Mouse (Mus musculus) stomach, embryonic 16.5 days (tissue): ENCODE data around the gene Mtif3. TPM values are rescaled to one million over a fixed set of nuclear protein-coding genes. Genes with fewer than 3 reads are reported as not detected.
"Not testable (repeated sequence)": the region's sequence is repeated elsewhere in the genome, so short reads cannot be mapped to it uniquely, and the experiment has no call there.

Experiments
- ATAC-seq: fragments of 200-750 bp; cut with Nextera tagmentation; 2 replicates; pipeline ENCODE4 v1.8.0; 2017; ENCODE audit warnings: moderate number of reproducible peaks, moderate TSS enrichment; ENCODE audit not compliant: insufficient read depth, low FRiP score
- H3K27ac ChIP-seq: fragments of 300-500 bp; sonication (generic); 2 replicates; pipeline ENCODE4 v1.5.1; 2014; ENCODE audit warnings: low read length
- H3K27me3 ChIP-seq: fragments of 300-500 bp; sonication (generic); 2 replicates; pipeline ENCODE4 v1.6.1; 2014; ENCODE audit warnings: low read length, control low read depth, mixed read lengths; ENCODE audit not compliant: control insufficient read depth, insufficient read depth
- H3K36me3 ChIP-seq: fragments of 300-500 bp; sonication (generic); 2 replicates; pipeline ENCODE4 v1.6.1; 2014; ENCODE audit warnings: low read length; ENCODE audit not compliant: control insufficient read depth, insufficient read depth
- H3K4me1 ChIP-seq: fragments of 300-500 bp; sonication (generic); 2 replicates; pipeline ENCODE4 v1.6.1; 2014; ENCODE audit warnings: low read length, control low read depth, mixed read lengths; ENCODE audit not compliant: control insufficient read depth, insufficient read depth
- H3K4me2 ChIP-seq: fragments of 300-500 bp; sonication (generic); 2 replicates; pipeline ENCODE4 v1.6.1; 2014; ENCODE audit warnings: low read depth, low read length, mixed read lengths
- H3K4me3 ChIP-seq: fragments of 300-500 bp; sonication (generic); replicated peaks from 2 replicates; pipeline ENCODE4 v1.5.1; 2014; ENCODE audit warnings: mild to moderate bottlenecking, low read length
- H3K9ac ChIP-seq: fragments of 300-500 bp; sonication (generic); 2 replicates; pipeline ENCODE4 v1.6.1; 2014; ENCODE audit warnings: low read length
- H3K9me3 ChIP-seq: fragments of 300-500 bp; sonication (generic); replicated peaks from 2 replicates; pipeline ENCODE4 v1.6.1; 2016; ENCODE audit warnings: low read length, control low read depth; ENCODE audit not compliant: control insufficient read depth
- WGBS: fragments of 180-500 bp; shearing (Covaris S2); extraction: QIAGEN DNeasy Blood & Tissue Kit; methylation state at CpG from one replicate; pipeline ENCODE4 v1.1.7; 2014; 5-methylcytosine and 5-hydroxymethylcytosine counted together
- polyA plus RNA-seq: library from polyadenylated mRNA; unstranded; fragments of >200 nt; fragmentation: Nextera tagmentation; extraction: Ambion mirVana; gene quantifications from 2 replicates; pipeline ENCODE4 v1.2.1, GENCODE M21; 2015

Mtif3 gene
- polyA plus RNA-seq, 1 experiment from 2014 or later, result 24.3 TPM

DNA sequence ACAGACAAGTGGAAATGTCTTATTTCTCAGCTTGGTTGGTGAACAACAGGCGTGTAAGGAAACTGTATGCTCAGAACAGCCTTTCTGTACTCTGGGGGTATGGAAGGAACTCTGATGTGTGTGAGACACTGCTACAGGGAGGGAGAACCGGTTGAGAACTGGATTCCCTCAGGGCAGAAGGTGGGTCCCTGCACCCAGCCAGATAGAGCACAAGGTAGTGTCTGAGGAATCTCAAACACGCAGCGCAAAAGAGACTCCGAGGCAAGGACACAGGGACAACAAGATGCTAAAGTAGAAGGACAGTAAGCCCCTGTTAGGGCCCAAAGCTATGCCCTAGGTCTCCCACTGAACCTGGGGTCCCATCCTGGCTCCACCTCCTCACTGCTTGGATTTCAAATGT, 36.9 kb downstream of the Mtif3 start:
- Histone ChIP-seq H3K27me3 (no peaks in the 10 kb centered on the region), H3K27ac (no peak overlapping the region), H3K4me1 (no peaks in the 10 kb centered on the region), H3K9ac (no peak overlapping the region), H3K9me3 (no peaks in the 10 kb centered on the region), H3K36me3 (no peaks in the 10 kb centered on the region), H3K4me2 (no peak overlapping the region), H3K4me3 (no peak overlapping the region)
- ATAC-seq, result no peak
- 81% methylated on average over 5 of the region's 5 CpGs for WGBS

DNA sequence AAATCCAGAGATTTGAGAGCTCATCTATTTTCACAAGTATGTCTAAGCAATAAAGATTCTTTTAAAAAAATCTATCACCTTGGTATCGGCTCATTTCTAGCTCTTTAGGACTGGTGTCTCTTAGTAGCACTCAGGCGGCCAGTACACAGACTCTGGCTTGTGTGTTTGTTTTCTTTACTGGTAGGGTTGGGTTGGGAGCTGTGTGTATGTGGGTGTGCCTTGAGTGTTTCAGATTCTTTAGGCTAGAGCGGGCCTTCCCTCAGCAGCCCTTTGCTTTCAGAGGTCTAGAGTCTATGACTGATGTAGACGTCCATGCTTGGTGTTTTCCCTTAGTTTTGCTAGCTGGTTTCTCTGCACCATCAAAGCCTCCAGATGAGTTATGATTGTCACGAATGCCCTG, 40.1 kb downstream of the Mtif3 start:
- H3K36me3 ChIP-seq, result no peaks in the 10 kb centered on the region
- no peaks in the 10 kb centered on the region for H3K9me3 ChIP-seq
- H3K4me1 ChIP-seq, result peaks cover 6% of the 10 kb centered on the region; the same call in 1 of the 2 replicates
- no peak overlapping the region for H3K9ac ChIP-seq
- no peak overlapping the region for H3K4me2 ChIP-seq
- no peak overlapping the region for H3K27ac ChIP-seq
- no peak overlapping the region for H3K4me3 ChIP-seq
- WGBS, result 48% methylated on average over 5 of the region's 5 CpGs
- H3K27me3 ChIP-seq, result no peaks in the 10 kb centered on the region
- no peak for ATAC-seq

DNA sequence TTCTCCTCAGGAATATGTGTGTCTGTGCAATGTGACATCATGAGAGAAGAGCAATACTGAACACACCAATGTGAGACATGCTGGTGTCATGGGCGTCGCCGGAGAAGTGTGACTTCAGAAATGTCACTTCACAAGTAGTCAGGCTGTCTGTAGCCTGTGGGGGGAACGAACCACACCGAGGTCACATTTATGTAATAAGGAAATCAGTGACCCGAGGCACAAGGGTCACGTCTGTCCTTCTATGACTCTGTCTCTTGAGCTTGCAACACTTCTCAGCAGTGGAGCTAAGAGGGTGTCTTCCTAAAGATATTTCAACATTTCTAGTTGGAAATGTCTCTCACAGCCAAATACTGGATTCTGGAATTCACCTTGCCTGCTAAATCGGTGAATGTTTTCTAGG, 42.4 kb downstream of the Mtif3 start:
- WGBS, result 57% methylated on average over 8 of the region's 8 CpGs

DNA sequence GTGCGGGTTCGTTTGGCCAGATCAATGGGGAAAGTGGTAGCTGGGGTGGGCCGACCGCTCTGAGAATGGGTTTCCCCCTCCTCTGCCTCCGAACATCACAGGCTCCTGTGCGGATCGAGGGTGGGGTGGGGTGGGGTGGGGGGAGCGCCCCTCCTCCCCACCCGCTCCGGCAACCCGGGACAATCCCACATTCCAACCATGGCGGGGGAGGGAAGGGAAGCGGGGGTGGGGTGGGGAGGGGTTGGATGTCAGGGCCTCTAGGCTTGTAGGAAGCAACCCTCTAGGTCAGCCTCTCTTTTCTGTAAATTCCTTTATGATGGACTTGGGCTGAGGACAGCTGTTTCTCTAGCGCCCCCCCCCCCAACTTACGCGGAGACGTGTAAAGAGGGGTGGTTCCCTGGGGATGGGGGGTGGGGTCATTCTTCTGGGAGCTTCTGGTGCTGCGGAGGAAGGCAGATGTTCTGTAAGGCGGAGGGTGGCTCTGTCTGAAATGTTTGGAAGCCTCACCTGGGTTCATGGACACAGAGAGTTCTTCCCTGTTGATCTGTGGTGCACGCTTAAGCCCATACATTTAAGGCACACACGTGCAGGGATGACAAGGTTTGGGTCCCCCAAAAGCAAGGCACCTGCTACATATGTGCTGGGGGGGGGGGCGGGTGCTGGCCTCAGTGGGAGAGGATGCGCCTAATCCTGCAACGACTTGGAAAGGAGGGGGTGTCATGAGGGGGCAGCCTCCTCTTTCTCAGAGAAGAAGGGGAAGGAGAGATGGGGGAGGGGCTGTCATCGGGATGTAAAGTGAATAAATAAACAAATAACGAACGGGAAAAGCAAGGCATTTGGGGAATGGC, 43.1 kb downstream of the Mtif3 start:
- H3K36me3 ChIP-seq, result no peaks in the 10 kb centered on the region
- WGBS, result 3% methylated on average over 27 of the region's 27 CpGs
- no peaks in the 10 kb centered on the region for H3K9me3 ChIP-seq
- ATAC-seq, result no peak
- H3K27me3 ChIP-seq, result no peaks in the 10 kb centered on the region
- H3K9ac ChIP-seq, result no peak overlapping the region
- peaks cover 6% of the 10 kb centered on the region; the same call in 1 of the 2 replicates for H3K4me1 ChIP-seq
- H3K4me3 ChIP-seq, result peak overlapping the region; percentile 19; the same call in 1 of the 2 replicates
- H3K4me2 ChIP-seq, result peak overlapping the region; percentile 52
- H3K27ac ChIP-seq, result no peak overlapping the region

More for the DNA sequence above, 42.4 kb downstream of the Mtif3 start:
- no peaks in the 10 kb centered on the region for H3K36me3 ChIP-seq
- peaks cover 6% of the 10 kb centered on the region; the same call in 1 of the 2 replicates for H3K4me1 ChIP-seq
- no peak overlapping the region for H3K27ac ChIP-seq
- no peak overlapping the region for H3K9ac ChIP-seq
- no peaks in the 10 kb centered on the region for H3K9me3 ChIP-seq
- no peak overlapping the region for H3K4me3 ChIP-seq
- no peaks in the 10 kb centered on the region for H3K27me3 ChIP-seq
- no peak overlapping the region for H3K4me2 ChIP-seq
- no peak for ATAC-seq

- Histone ChIP-seq H3K4me2 (peak overlapping the region; percentile 52), H3K4me3 (no peak overlapping the region), H3K36me3 (no peaks in the 10 kb centered on the region), H3K27me3 (no peaks in the 10 kb centered on the region), H3K9me3 (no peaks in the 10 kb centered on the region), H3K4me1 (peaks cover 6% of the 10 kb centered on the region; the same call in 1 of the 2 replicates), H3K27ac (no peak overlapping the region), H3K9ac (no peak overlapping the region)
- ATAC-seq, result no peak
- WGBS, result 24% methylated on average over 6 of the region's 6 CpGs
Measured at GRCm38 (mm10) chr5:146919874-146920273, 43.7 kb downstream of the Mtif3 start.

GRCm38 (mm10) chr5:146917357-146917756, 46.2 kb downstream of the Mtif3 start:
- not testable (repeated sequence) for H3K4me1 ChIP-seq, H3K4me2 ChIP-seq, H3K27ac ChIP-seq, H3K27me3 ChIP-seq, H3K9me3 ChIP-seq, H3K36me3 ChIP-seq, H3K4me3 ChIP-seq, H3K9ac ChIP-seq, ATAC-seq
- WGBS, result 84% methylated on average over 3 of the region's 6 CpGs

DNA sequence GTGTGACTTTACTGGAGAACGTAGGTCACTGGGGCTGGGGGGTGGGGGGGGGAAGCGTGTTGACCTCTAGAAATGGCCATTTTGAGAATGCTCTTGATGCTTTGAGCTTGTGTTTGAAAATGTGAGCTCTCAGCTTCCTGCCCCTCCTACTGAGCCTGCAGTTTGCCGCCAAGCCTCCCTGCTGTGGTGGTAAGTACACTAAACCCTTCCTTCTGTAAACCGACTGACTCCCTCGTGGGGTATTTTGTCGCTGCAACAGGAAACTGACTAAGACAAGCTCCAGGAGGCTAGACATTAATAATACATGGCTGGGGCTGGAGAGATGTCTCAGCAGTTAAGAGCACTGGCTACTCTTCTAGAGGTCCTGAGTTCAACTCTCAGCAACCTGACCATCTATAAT, 46.8 kb downstream of the Mtif3 start:
- no peak overlapping the region for H3K4me3 ChIP-seq
- 22% methylated on average over 6 of the region's 6 CpGs for WGBS
- peaks cover 10% of the 10 kb centered on the region for H3K4me1 ChIP-seq
- no peak overlapping the region for H3K27ac ChIP-seq
- H3K9ac ChIP-seq, result no peak overlapping the region
- ATAC-seq, result no peak
- H3K4me2 ChIP-seq, result no peak overlapping the region
- H3K27me3 ChIP-seq, result no peaks in the 10 kb centered on the region
- no peaks in the 10 kb centered on the region for H3K9me3 ChIP-seq
- no peaks in the 10 kb centered on the region for H3K36me3 ChIP-seq

GRCm38 (mm10) chr5:146916273-146916672, 47.3 kb downstream of the Mtif3 start:
- ATAC-seq, result no peak
- Histone ChIP-seq H3K9me3 (no peaks in the 10 kb centered on the region), H3K9ac (no peak overlapping the region), H3K27me3 (no peaks in the 10 kb centered on the region), H3K36me3 (no peaks in the 10 kb centered on the region), H3K27ac (no peak overlapping the region), H3K4me2 (no peak overlapping the region), H3K4me1 (peaks cover 11% of the 10 kb centered on the region), H3K4me3 (no peak overlapping the region)
- 68% methylated on average over 8 of the region's 8 CpGs for WGBS

DNA sequence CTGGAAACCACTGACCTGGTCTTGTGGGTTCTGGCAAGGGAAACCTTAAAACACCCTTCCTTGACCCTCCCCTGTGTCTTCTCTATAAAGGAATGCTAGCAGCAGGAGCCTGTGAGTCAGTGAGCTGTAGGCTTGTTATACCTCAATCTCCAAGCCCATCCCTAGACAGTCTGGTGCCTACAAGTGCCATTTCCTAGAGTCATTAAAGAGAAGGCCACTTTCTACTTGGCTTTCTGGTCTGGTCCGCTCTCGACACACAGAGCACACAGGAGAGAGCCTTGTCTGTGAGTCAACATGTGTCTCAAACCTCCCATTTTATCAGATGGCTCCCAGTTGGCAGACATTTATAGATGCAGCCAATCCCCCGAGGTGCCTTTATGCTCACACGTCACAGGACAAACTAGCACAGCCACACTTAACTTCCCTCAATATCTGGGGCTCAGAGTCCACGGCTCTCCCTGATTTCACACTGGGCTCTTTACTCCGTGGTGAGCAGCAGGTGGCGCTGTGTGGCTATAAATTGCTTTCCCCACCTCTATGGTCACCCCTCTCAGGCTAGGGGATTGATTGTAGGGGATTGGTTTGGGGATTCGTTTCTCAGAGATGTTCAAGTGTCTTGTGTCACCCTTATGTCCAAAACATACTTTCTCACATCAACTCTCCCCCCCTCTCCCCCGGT, 49.4 kb downstream of the Mtif3 start:
- 24% methylated on average over 9 of the region's 9 CpGs for WGBS
- Histone ChIP-seq H3K9me3 (no peaks in the 10 kb centered on the region), H3K27me3 (no peaks in the 10 kb centered on the region), H3K4me3 (no peak overlapping the region), H3K9ac (no peak overlapping the region), H3K27ac (no peak overlapping the region), H3K4me2 (no peak overlapping the region), H3K4me1 (peaks cover 5% of the 10 kb centered on the region; the same call in 1 of the 2 replicates), H3K36me3 (no peaks in the 10 kb centered on the region)
- ATAC-seq, result peak; percentile 61; the same call in 1 of the 2 replicates
